Mouse (Mus musculus) embryonic facial prominence, embryonic 15.5 days (tissue): Measurements from ENCODE around the gene Ppp1r1a. TPM values are rescaled to one million over a fixed set of nuclear protein-coding genes. Genes with fewer than 3 reads are reported as not detected.
A peak's percentile ranks its signal among the peaks of the same experiment; 100 is the strongest.

Source experiments
- ATAC-seq: fragments of 200-750 bp; cut with Nextera tagmentation; 2 replicates; pipeline ENCODE4 v1.8.0; 2017; ENCODE audit warnings: low read depth, moderate TSS enrichment; ENCODE audit not compliant: insufficient number of reproducible peaks, low FRiP score, low TSS enrichment
- H3K27ac ChIP-seq: fragments of 300-500 bp; sonication (generic); replicated peaks from 2 replicates; pipeline ENCODE4 v1.5.1; 2015; ENCODE audit warnings: mild to moderate bottlenecking, inconsistent platforms
- H3K27me3 ChIP-seq: fragments of 300-500 bp; sonication (generic); 2 replicates; pipeline ENCODE4 v1.6.1; 2015; ENCODE audit warnings: inconsistent platforms
- H3K36me3 ChIP-seq: fragments of 300-500 bp; sonication (generic); 2 replicates; pipeline ENCODE4 v1.6.1; 2015; ENCODE audit warnings: mild to moderate bottlenecking, inconsistent platforms
- H3K4me1 ChIP-seq: fragments of 300-500 bp; sonication (generic); 2 replicates; pipeline ENCODE4 v1.6.1; 2015; ENCODE audit warnings: inconsistent platforms
- H3K4me2 ChIP-seq: fragments of 300-500 bp; sonication (generic); replicated peaks from 2 replicates; pipeline ENCODE4 v1.6.1; 2015; ENCODE audit warnings: mild to moderate bottlenecking, inconsistent platforms
- H3K4me3 ChIP-seq: fragments of 300-500 bp; sonication (generic); replicated peaks from 2 replicates; pipeline ENCODE4 v1.5.1; 2015; ENCODE audit warnings: mild to moderate bottlenecking, inconsistent platforms
- H3K9ac ChIP-seq: fragments of 300-500 bp; sonication (generic); 2 replicates; pipeline ENCODE4 v1.6.1; 2015; ENCODE audit warnings: inconsistent platforms
- H3K9me3 ChIP-seq: fragments of 300-500 bp; sonication (generic); replicated peaks from 2 replicates; pipeline ENCODE4 v1.6.1; 2016; ENCODE audit warnings: inconsistent platforms
- WGBS: fragments of 180-500 bp; shearing (Covaris S2); methylation state at CpG from one replicate; pipeline ENCODE4 v1.1.7; 2015; 5-methylcytosine and 5-hydroxymethylcytosine counted together
- polyA plus RNA-seq: library from polyadenylated mRNA; unstranded; fragments of >200 nt; fragmentation: Nextera tagmentation; extraction: Ambion mirVana; gene quantifications from 2 replicates; pipeline ENCODE4 v1.2.1, GENCODE M21; 2015

Gene Ppp1r1a
- polyA plus RNA-seq, 1 experiment from 2014 or later, result 13.8 TPM

DNA sequence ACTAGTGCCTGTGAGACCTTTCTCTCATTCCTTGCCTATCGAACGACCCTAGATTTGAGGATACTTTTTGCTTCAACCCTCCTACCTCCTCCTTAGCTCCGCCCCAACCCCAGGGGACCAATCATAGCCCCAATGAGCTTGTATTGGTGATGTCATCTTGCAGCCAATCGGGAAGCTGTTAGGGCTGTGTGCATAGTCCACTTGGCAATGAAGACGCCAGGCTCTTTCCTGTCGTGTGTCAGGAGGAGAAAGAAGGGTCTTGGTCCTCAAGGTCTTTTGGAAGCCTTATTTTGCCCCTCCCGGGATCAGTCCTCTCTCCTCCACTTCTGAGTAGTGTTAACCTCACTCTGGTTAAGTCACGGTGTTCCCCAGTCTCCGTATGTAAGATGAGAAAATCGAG lies 23.7 kb downstream of the Ppp1r1a start:
- 3% methylated on average over 10 of the region's 10 CpGs for WGBS
- H3K4me3 ChIP-seq, result peak overlapping the region; percentile 43
- H3K9ac ChIP-seq, result peak overlapping the region; percentile 31; the same call in 1 of the 2 replicates
- peak overlapping the region; percentile 52 for H3K4me2 ChIP-seq
- no peaks in the 10 kb centered on the region for H3K36me3 ChIP-seq
- 0 out of 2 replicates have a peak overlapping the region, but pooled peaks have one; percentile 44 for H3K27ac ChIP-seq
- no peaks in the 10 kb centered on the region for H3K9me3 ChIP-seq
- H3K27me3 ChIP-seq, result no peaks in the 10 kb centered on the region
- H3K4me1 ChIP-seq, result peaks cover 30% of the 10 kb centered on the region
- ATAC-seq, result peak; percentile 90

DNA sequence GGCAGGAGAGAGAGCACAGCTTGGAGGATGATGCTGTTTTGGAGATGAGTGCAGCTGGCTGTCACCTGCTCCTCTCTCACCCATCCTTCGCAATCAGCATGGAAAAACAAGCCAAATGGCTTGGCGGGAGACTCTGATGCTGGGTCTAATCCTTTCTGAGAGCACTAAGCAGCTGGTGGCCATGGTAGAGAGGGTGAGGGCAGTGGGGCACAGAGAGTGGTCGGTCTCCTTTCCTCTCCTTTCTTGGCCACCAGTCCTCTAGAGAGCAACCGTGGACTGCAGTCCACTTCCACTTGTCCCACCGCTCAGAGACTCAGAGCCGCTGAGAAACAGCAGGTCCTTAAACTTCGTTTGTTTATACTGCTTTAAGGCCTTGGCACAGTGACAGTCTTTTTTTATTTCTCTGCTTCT lies 24.2 kb downstream of the Ppp1r1a start:
- Histone ChIP-seq H3K9me3 (no peaks in the 10 kb centered on the region), H3K27me3 (no peaks in the 10 kb centered on the region), H3K4me1 (peaks cover 25% of the 10 kb centered on the region), H3K4me3 (peak overlapping the region; percentile 43), H3K27ac (no peak overlapping the region), H3K9ac (no peak overlapping the region), H3K4me2 (peak overlapping the region; percentile 52), H3K36me3 (no peaks in the 10 kb centered on the region)
- WGBS, result 5% methylated on average over 7 of the region's 7 CpGs
- 0 out of 2 replicates have a peak, but pooled peaks have one; percentile 11 for ATAC-seq

DNA sequence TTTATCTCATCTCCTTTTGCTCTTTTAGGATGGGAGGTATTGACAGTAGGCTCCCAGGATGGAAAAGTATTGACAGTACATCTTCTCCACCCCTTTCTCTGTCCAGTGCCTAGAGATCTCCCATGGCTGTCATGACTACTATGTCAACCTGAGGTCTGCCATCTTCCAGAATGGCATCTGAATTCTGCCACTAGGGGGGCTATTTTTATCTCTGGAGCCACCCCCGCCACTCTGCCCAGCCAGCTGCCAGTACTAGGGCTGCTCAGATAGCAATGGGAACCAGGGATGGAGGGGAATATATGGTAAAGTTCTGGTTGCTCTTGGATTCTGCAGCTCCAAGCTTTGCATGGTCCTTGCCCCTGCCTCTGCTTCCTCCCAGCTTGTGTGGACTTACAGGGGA lies 26.2 kb downstream of the Ppp1r1a start:
- H3K4me3 ChIP-seq, result no peak overlapping the region
- H3K4me2 ChIP-seq, result no peak overlapping the region
- H3K4me1 ChIP-seq, result peaks cover 18% of the 10 kb centered on the region
- no peak overlapping the region for H3K27ac ChIP-seq
- no peaks in the 10 kb centered on the region for H3K36me3 ChIP-seq
- no peaks in the 10 kb centered on the region for H3K9me3 ChIP-seq
- 57% methylated on average over 1 of the region's 1 CpGs for WGBS
- no peaks in the 10 kb centered on the region for H3K27me3 ChIP-seq
- H3K9ac ChIP-seq, result no peak overlapping the region
- ATAC-seq, result no peak

DNA sequence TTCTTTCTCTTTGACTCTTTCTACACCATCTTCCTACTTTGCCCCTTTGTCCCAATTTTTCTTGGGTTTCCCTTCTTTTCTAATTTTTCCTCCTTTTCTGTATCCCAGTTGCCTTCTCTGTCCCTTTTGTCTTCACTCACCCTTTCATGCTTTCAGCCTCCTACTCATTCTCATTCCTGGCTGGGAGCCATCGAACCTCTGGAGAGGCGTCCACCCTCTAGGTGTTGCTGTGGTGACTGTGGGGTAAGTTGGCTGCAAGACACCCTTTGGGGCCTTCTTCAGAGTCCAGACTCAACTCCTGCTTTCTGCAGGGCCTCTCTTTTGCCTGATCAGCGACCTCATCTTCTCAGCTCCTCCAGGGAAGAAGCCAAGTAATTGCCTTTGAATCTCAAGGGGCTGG lies 28.5 kb downstream of the Ppp1r1a start:
- Histone ChIP-seq H3K9ac (no peak overlapping the region), H3K27ac (no peak overlapping the region), H3K36me3 (no peaks in the 10 kb centered on the region), H3K4me2 (no peak overlapping the region), H3K9me3 (no peaks in the 10 kb centered on the region), H3K27me3 (peaks cover 6% of the 10 kb centered on the region), H3K4me1 (peaks cover 9% of the 10 kb centered on the region), H3K4me3 (no peak overlapping the region)
- no peak for ATAC-seq
- 65% methylated on average over 3 of the region's 3 CpGs for WGBS

DNA sequence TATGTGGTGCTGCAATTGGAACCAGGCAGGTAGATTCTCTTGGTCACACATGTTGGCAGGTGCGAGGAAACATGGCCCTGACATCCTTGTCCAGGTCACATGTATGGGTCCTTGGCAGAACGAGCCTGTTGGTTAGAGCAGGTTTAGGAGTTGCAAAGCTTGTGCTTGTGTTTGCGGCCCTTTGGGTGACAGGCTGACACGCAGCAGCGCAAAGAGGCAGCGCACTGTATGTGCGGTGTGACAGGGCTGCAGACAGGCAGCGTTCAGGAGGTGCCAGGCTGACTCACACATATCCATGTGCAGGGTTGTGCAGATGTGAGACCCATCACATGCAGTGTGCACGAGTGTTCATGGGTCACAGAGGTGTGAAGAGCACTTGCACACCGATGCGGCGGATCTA lies 34.1 kb downstream of the Ppp1r1a start:
- no peaks in the 10 kb centered on the region for H3K36me3 ChIP-seq
- ATAC-seq, result no peak
- WGBS, result 51% methylated on average over 12 of the region's 12 CpGs
- H3K27me3 ChIP-seq, result peaks cover 22% of the 10 kb centered on the region
- no peaks in the 10 kb centered on the region for H3K9me3 ChIP-seq
- H3K4me3 ChIP-seq, result peak overlapping the region; percentile 57
- peaks cover 19% of the 10 kb centered on the region; the same call in 1 of the 2 replicates for H3K4me1 ChIP-seq
- no peak overlapping the region for H3K27ac ChIP-seq
- peak overlapping the region; percentile 96 for H3K4me2 ChIP-seq
- H3K9ac ChIP-seq, result peak overlapping the region; percentile 44; the same call in 1 of the 2 replicates

DNA sequence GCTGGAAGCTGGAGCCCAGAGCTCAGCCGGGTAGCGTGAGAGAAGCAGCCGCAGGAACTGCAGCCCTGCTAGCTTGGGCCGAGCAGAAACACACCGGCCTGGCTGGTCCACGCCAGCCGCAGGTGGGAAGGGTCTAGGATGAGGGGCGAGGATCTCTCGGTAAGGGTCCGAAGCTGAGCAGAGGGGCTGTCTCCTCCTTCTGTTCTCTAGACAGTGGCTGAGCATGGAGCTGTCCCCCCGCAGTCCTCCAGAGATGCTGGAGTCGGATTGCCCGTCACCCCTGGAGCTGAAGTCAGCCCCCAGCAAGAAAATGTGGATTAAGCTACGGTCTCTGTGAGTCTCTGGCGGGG lies 34.6 kb downstream of the Ppp1r1a start:
- peaks cover 22% of the 10 kb centered on the region for H3K27me3 ChIP-seq
- H3K36me3 ChIP-seq, result no peaks in the 10 kb centered on the region
- WGBS, result 1% methylated on average over 13 of the region's 15 CpGs

DNA sequence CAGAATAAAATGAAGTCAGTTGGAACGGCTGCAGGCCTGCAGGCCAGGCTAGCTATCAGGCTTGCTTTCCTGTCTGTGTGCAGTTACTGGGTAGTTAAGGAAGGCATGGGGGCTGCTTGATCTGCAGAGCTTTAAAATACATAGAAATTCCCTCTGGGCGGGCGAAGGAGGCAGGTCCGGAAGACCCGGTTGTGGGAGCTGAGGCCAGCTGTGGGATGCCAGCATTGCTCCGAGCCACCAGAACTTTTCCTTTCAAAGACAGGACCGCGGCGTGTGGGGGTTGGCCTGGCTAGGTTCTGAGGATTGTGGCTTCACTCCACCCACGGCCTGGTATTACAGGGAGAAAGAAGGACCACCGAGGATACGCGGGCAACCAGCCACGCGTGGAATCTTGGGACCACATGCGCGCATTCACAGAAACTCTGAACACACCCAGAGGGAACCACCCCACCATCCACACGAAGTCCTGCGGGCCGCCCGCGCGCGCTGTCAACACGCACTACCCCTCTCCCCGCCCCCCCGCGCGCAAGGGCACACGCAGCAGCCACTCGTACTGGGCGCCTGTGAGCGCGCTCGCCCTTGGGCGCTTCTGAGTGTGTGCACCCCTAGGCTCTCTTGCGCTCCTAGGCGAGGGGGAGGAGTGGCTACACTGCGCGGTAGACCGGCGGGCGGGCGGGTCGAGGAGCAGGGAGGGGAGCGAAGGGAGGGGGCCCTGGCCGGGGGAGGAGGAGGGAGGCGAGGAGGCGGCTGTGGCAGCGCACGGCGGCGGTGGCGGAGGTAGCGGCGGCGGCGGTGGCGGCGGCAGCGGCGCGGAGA lies 35.2 kb downstream of the Ppp1r1a start, which contains the start of gene Pde1b:
Pde1b (plus strand) TSS at position 600 of the 816 bp plus-strand sequence.
- H3K9ac ChIP-seq, result peak within 1 kb of the TSS; percentile 44
- H3K27ac ChIP-seq, result 0 out of 2 replicates have a peak within 1 kb of the TSS, but pooled peaks have one; percentile 22
- no peaks in the 10 kb centered on the region for H3K9me3 ChIP-seq
- ATAC-seq, result peak; percentile 87
- peaks cover 22% of the 10 kb centered on the region for H3K27me3 ChIP-seq
- peak within 1 kb of the TSS; percentile 57 for H3K4me3 ChIP-seq
- peaks cover 24% of the 10 kb centered on the region; the same call in 1 of the 2 replicates for H3K4me1 ChIP-seq
- H3K36me3 ChIP-seq, result no peaks in the 10 kb centered on the region
- peak within 1 kb of the TSS; percentile 96 for H3K4me2 ChIP-seq
- under 1% methylated on average over 47 of the region's 63 CpGs for WGBS

More for the DNA sequence above, 34.6 kb downstream of the Ppp1r1a start:
- Histone ChIP-seq H3K4me2 (peak overlapping the region; percentile 96), H3K27ac (0 out of 2 replicates have a peak overlapping the region, but pooled peaks have one; percentile 22), H3K9ac (peak overlapping the region; percentile 44), H3K4me1 (peaks cover 20% of the 10 kb centered on the region; the same call in 1 of the 2 replicates), H3K9me3 (no peaks in the 10 kb centered on the region), H3K4me3 (peak overlapping the region; percentile 57)
- ATAC-seq, result peak; percentile 35; the same call in 1 of the 2 replicates

DNA sequence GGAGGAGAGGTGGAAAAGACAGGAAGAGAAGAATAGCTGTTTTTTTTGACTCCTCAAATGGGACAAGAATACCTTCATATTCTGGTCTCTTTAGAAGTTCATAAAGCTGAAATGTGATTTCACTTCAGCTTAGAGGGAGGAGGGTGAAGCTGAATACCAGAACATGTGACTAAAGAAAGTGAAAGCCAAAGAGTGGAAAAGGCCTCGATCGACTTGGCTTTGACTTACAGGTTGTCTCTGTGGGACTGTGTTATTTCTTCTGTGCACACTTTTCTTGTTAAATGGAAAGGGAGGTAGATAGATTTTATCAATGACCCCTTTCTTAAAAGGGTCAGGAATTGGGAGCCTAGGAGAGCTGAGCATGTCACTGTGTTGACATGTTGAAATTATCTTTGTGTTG lies 36.6 kb downstream of the Ppp1r1a start:
- H3K36me3 ChIP-seq, result no peaks in the 10 kb centered on the region
- peaks cover 30% of the 10 kb centered on the region; the same call in 1 of the 2 replicates for H3K4me1 ChIP-seq
- WGBS, result 44% methylated on average over 2 of the region's 2 CpGs
- no peak for ATAC-seq
- H3K4me2 ChIP-seq, result no peak overlapping the region
- H3K27ac ChIP-seq, result no peak overlapping the region
- no peak overlapping the region for H3K9ac ChIP-seq
- H3K9me3 ChIP-seq, result no peaks in the 10 kb centered on the region
- H3K4me3 ChIP-seq, result no peak overlapping the region
- peaks cover 22% of the 10 kb centered on the region for H3K27me3 ChIP-seq

DNA sequence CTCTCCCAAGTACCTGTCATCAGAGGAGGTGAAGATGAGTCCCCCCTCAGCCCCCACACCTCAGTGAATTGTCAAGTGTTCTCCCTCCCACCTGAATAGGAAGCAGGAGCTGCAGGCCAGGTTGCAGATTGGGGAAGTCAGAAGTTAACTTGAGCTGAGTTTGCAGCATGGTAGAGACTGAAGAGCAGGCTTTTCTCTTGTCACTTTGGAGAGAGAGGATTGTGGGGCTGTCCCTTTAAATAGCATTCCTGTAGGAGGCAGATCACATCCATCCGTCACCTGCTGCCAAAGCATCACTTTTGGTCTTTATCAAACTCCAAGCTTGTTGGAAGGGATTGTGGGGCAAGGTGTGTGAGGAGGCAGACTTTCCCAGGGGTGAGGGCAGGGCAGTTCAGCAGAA lies 37.1 kb downstream of the Ppp1r1a start:
- Histone ChIP-seq H3K27ac (no peak overlapping the region), H3K9me3 (no peaks in the 10 kb centered on the region), H3K27me3 (peaks cover 22% of the 10 kb centered on the region), H3K4me1 (peaks cover 30% of the 10 kb centered on the region; the same call in 1 of the 2 replicates), H3K36me3 (no peaks in the 10 kb centered on the region), H3K4me3 (no peak overlapping the region), H3K9ac (no peak overlapping the region), H3K4me2 (no peak overlapping the region)
- no peak for ATAC-seq
- 59% methylated on average over 1 of the region's 1 CpGs for WGBS

DNA sequence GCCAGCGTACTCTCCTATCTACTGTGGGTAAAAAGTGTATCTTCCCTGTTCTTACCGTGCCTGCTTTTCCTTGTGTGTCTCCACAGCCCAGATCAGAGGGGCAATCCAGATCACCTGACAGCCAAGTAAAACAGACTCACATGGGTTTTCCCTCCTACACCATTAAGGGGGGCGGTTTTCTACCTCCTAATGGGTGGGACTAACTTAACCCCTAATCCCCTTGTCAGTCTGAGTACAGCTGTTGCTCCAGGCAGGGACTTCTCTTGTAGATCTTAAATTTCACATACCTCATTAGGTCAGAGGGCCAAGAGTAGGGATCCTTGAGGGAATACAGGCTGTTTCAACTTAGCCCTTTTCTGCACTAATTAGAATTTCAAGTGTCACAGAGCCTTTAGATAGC lies 39.6 kb downstream of the Ppp1r1a start:
- ATAC-seq, result no peak
- Histone ChIP-seq H3K4me1 (peaks cover 21% of the 10 kb centered on the region; the same call in 1 of the 2 replicates), H3K9me3 (no peaks in the 10 kb centered on the region), H3K9ac (no peak overlapping the region), H3K27ac (no peak overlapping the region), H3K4me3 (no peak overlapping the region), H3K36me3 (no peaks in the 10 kb centered on the region), H3K4me2 (no peak overlapping the region), H3K27me3 (0 out of 2 replicates have a peak, but pooled peaks cover 7% of the 10 kb centered on the region)
- 24% methylated on average over 3 of the region's 3 CpGs for WGBS

DNA sequence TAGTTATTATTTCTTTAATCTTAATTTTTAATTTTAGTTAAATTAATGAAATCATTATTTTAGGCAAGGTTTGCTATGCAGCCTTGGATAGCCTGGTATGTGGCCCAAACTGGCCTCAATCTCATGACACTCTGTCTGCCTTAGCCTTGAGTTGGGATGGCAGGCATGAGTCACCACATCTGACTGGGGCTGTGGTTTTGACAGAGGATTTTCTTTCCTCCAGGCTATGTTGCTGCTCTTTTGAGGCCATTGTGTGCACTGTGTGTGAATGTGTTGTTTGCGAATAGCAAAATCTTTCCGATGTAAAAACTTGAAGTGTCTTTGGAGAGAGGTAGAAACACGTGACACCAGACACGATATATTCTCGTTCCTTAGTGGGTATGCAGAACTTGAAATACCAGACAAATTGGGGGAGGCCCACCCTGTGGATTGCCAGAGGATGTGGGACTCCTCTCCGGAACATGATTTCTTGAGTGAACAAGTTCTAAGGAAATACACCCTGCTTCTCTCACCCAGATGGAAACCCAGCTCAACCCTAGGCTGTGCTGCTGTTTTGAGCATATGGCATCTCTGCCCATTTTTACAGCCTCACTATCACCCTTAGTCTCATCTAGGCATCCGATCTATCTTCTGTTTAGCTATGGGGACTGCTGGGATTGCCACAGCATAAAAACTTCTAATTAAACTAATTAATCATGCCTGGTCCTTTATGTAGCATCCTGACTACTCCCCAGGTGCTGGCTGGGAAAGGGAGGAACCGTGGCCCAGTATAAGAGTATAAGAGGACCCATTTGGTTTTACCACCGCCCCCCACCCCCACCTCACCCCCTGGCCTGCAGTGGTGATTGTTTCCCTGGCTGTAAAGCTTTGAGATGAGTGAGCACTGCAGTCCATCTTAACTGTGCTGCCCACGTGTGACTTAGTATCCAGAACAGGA lies 41.3 kb downstream of the Ppp1r1a start:
- Histone ChIP-seq H3K36me3 (no peaks in the 10 kb centered on the region), H3K27ac (no peak overlapping the region), H3K4me3 (no peak overlapping the region), H3K9me3 (no peaks in the 10 kb centered on the region), H3K4me1 (peaks cover 11% of the 10 kb centered on the region; the same call in 1 of the 2 replicates), H3K27me3 (0 out of 2 replicates have a peak, but pooled peaks cover 7% of the 10 kb centered on the region), H3K9ac (no peak overlapping the region), H3K4me2 (no peak overlapping the region)
- ATAC-seq, result no peak
- WGBS, result 59% methylated on average over 10 of the region's 10 CpGs
